Mouse (Mus musculus) small intestine, adult 2 months (tissue): ENCODE results near the gene Panx3.

ENCODE experiments used
- CTCF ChIP-seq: fragments of 200-500 bp; IDR thresholded peaks from 2 replicates; pipeline ENCODE4 v1.5.1; 2012; ENCODE audit warnings: low read depth, mild to moderate bottlenecking, control low read depth, inconsistent platforms, low read length, moderate library complexity, mixed read lengths; ENCODE audit not compliant: insufficient replicate concordance, insufficient read length; ENCODE audit errors: extremely low read depth
- POLR2A ChIP-seq: fragments of 200-500 bp; IDR thresholded peaks from 2 replicates; pipeline ENCODE4 v1.6.1; 2012; ENCODE audit warnings: low read depth, mild to moderate bottlenecking, control low read depth, inconsistent platforms, low read length, moderate library complexity

DNA sequence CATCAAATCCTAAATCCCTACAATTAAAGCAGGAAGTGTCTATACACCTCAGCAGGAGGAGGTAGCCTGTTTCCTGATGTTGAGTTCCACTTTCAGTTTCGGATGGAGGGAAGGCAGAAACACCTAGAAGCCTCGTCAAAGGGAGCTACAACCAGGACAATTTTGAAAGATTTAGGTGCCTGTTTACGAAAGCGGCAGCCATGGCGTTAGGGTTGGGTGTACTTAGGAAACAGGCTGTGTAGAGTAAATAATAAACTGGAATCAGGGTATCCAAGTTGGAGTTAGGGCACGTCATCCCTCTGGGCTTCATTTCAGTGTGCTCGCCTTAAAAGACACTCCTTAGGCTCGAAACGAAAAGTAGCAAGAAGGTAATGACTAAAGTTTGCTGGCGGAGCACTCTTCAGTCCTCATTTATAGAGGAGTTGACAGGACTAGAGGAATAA, 12.6 kb downstream of the Panx3 start:
- TF ChIP-seq CTCF (no peak), POLR2A (no peak)
